Mouse (Mus musculus): ENCODE results near the gene Spast. TPM values are rescaled to one million over a fixed set of nuclear protein-coding genes. Genes with fewer than 3 reads are reported as not detected.

Gene Spast
- polyA plus RNA-seq, 1 experiment from 2014 or later = 17.0 TPM

GRCm38 (mm10) chr17:74338225-74338931 is 409 bp upstream of the Spast start:
- Histone ChIP-seq H3K36me3 (no peaks in the 10 kb centered on the region), H3K4me1 (peaks cover 22% of the 10 kb centered on the region), H3K27me3 (no peaks in the 10 kb centered on the region), H3K27ac (peak overlapping the region; percentile 95), H3K4me3 (peak overlapping the region; percentile 78), H3K9me3 (no peaks in the 10 kb centered on the region), H3K9ac (peak overlapping the region; percentile 94), H3K4me2 (peak overlapping the region; percentile 54)
- peak; percentile 89 for ATAC-seq (ENCODE audit: insufficient number of reproducible peaks, low FRiP score, low TSS enrichment, low read depth)
- WGBS = under 1% methylated on average over 38 of the region's 50 CpGs

- Histone ChIP-seq H3K36me3 (peaks cover 6% of the 10 kb centered on the region; the same call in 1 of the 2 replicates), H3K27me3 (no peaks in the 10 kb centered on the region), H3K27ac (no peak overlapping the region), H3K4me3 (peak overlapping the region; percentile 78; the same call in 1 of the 2 replicates), H3K4me2 (peak overlapping the region; percentile 19; the same call in 1 of the 2 replicates), H3K4me1 (peaks cover 22% of the 10 kb centered on the region), H3K9ac (no peak overlapping the region), H3K9me3 (no peaks in the 10 kb centered on the region)
- WGBS = 62% methylated on average over 5 of the region's 5 CpGs
- no peak for ATAC-seq (ENCODE audit: insufficient number of reproducible peaks, low FRiP score, low TSS enrichment, low read depth)
Observed at GRCm38 (mm10) chr17:74341151-74341550, 2.4 kb downstream of the Spast start.

- 82% methylated on average over 1 of the region's 1 CpGs for whole genome bisulfite sequencing
- H3K4me2 ChIP-seq = no peak overlapping the region
- H3K36me3 ChIP-seq = peaks cover 40% of the 10 kb centered on the region
- no peaks in the 10 kb centered on the region for H3K9me3 ChIP-seq
- no peaks in the 10 kb centered on the region for H3K27me3 ChIP-seq
- H3K27ac ChIP-seq = no peak overlapping the region
- no peak overlapping the region for H3K9ac ChIP-seq
- H3K4me1 ChIP-seq = no peaks in the 10 kb centered on the region
- no peak overlapping the region for H3K4me3 ChIP-seq
- no peak for ATAC-seq (ENCODE audit: insufficient number of reproducible peaks, low FRiP score, low TSS enrichment, low read depth)
Observed at GRCm38 (mm10) chr17:74363592-74363991, 24.8 kb downstream of the Spast start.

- Histone ChIP-seq H3K27me3 (no peaks in the 10 kb centered on the region), H3K4me3 (no peak overlapping the region), H3K36me3 (peaks cover 65% of the 10 kb centered on the region), H3K4me2 (no peak overlapping the region), H3K9me3 (no peaks in the 10 kb centered on the region), H3K4me1 (no peaks in the 10 kb centered on the region), H3K27ac (no peak overlapping the region), H3K9ac (no peak overlapping the region)
- WGBS = 89% methylated on average over 1 of the region's 1 CpGs
- ATAC-seq (ENCODE audit: insufficient number of reproducible peaks, low FRiP score, low TSS enrichment, low read depth) = no peak
Observed at GRCm38 (mm10) chr17:74376916-74377315, 38.1 kb downstream of the Spast start.

- Histone ChIP-seq H3K9ac (no peak overlapping the region), H3K4me3 (no peak overlapping the region), H3K4me1 (no peaks in the 10 kb centered on the region), H3K27ac (no peak overlapping the region), H3K4me2 (no peak overlapping the region), H3K27me3 (no peaks in the 10 kb centered on the region), H3K9me3 (no peaks in the 10 kb centered on the region), H3K36me3 (peaks cover 60% of the 10 kb centered on the region)
- no peak for ATAC-seq (ENCODE audit: insufficient number of reproducible peaks, low FRiP score, low TSS enrichment, low read depth)
Observed at GRCm38 (mm10) chr17:74386657-74387056, 47.9 kb downstream of the Spast start.

GRCm38 (mm10) chr17:74389847-74390246 is 51.1 kb downstream of the Spast start:
- Histone ChIP-seq H3K4me3 (no peak overlapping the region), H3K36me3 (peaks cover 31% of the 10 kb centered on the region), H3K27ac (no peak overlapping the region), H3K9me3 (no peaks in the 10 kb centered on the region), H3K27me3 (no peaks in the 10 kb centered on the region), H3K4me2 (no peak overlapping the region), H3K9ac (no peak overlapping the region), H3K4me1 (no peaks in the 10 kb centered on the region)
- WGBS = 80% methylated on average over 3 of the region's 3 CpGs
- ATAC-seq (ENCODE audit: insufficient number of reproducible peaks, low FRiP score, low TSS enrichment, low read depth) = no peak

- Histone ChIP-seq H3K27me3 (no peaks in the 10 kb centered on the region), H3K27ac (no peak overlapping the region), H3K4me1 (peaks cover 6% of the 10 kb centered on the region; the same call in 1 of the 2 replicates), H3K4me2 (no peak overlapping the region), H3K36me3 (no peaks in the 10 kb centered on the region), H3K9me3 (no peaks in the 10 kb centered on the region), H3K9ac (no peak overlapping the region), H3K4me3 (0 out of 2 replicates have a peak overlapping the region, but pooled peaks have one; percentile 58)
- WGBS = 79% methylated on average over 2 of the region's 2 CpGs
- no peak for ATAC-seq (ENCODE audit: insufficient number of reproducible peaks, low FRiP score, low TSS enrichment, low read depth)
Observed at GRCm38 (mm10) chr17:74394381-74394780, 55.6 kb downstream of the Spast start.

GRCm38 (mm10) chr17:74394855-74395254 is 56.1 kb downstream of the Spast start:
- Histone ChIP-seq H3K36me3 (no peaks in the 10 kb centered on the region), H3K9ac (peak overlapping the region; percentile 32), H3K4me1 (peaks cover 6% of the 10 kb centered on the region; the same call in 1 of the 2 replicates), H3K27ac (peak overlapping the region; percentile 75), H3K9me3 (no peaks in the 10 kb centered on the region), H3K27me3 (no peaks in the 10 kb centered on the region), H3K4me2 (peak overlapping the region; percentile 56), H3K4me3 (peak overlapping the region; percentile 58)
- 23% methylated on average over 16 of the region's 16 CpGs for WGBS
- 0 out of 2 replicates have a peak, but pooled peaks have one; percentile 14 for ATAC-seq (ENCODE audit: insufficient number of reproducible peaks, low FRiP score, low TSS enrichment, low read depth)

- Histone ChIP-seq H3K9ac (peak within 1 kb of the TSS; percentile 72), H3K36me3 (no peaks in the 10 kb centered on the region), H3K27me3 (no peaks in the 10 kb centered on the region), H3K9me3 (no peaks in the 10 kb centered on the region), H3K4me1 (peaks cover 6% of the 10 kb centered on the region; the same call in 1 of the 2 replicates), H3K4me3 (peak within 1 kb of the TSS; percentile 58), H3K4me2 (peak within 1 kb of the TSS; percentile 56), H3K27ac (peak within 1 kb of the TSS; percentile 89)
- WGBS = under 1% methylated on average over 41 of the region's 41 CpGs
- peak; percentile 99 for ATAC-seq (ENCODE audit: insufficient number of reproducible peaks, low FRiP score, low TSS enrichment, low read depth)
Observed at GRCm38 (mm10) chr17:74395383-74396065, 56.7 kb downstream of the Spast start, which contains the start of gene Slc30a6. TSS of gene Slc30a6 (plus strand) at chr17:74395608.

- 73% methylated on average over 4 of the region's 4 CpGs for WGBS
- Histone ChIP-seq H3K9me3 (no peaks in the 10 kb centered on the region), H3K4me3 (peak overlapping the region; percentile 58; the same call in 1 of the 2 replicates), H3K4me1 (peaks cover 6% of the 10 kb centered on the region; the same call in 1 of the 2 replicates), H3K36me3 (peaks cover under 1% of the 10 kb centered on the region; the same call in 1 of the 2 replicates), H3K27me3 (no peaks in the 10 kb centered on the region), H3K27ac (no peak overlapping the region), H3K9ac (no peak overlapping the region), H3K4me2 (peak overlapping the region; percentile 47)
- ATAC-seq (ENCODE audit: insufficient number of reproducible peaks, low FRiP score, low TSS enrichment, low read depth) = no peak
Observed at GRCm38 (mm10) chr17:74396766-74397165, 58.0 kb downstream of the Spast start.

GRCm38 (mm10) chr17:74397173-74397572 is 58.4 kb downstream of the Spast start:
- H3K4me2 ChIP-seq = no peak overlapping the region
- 81% methylated on average over 2 of the region's 2 CpGs for WGBS
- no peak overlapping the region for H3K9ac ChIP-seq
- H3K36me3 ChIP-seq = peaks cover 4% of the 10 kb centered on the region
- no peaks in the 10 kb centered on the region for H3K27me3 ChIP-seq
- H3K4me3 ChIP-seq = no peak overlapping the region
- no peaks in the 10 kb centered on the region for H3K9me3 ChIP-seq
- ATAC-seq (ENCODE audit: insufficient number of reproducible peaks, low FRiP score, low TSS enrichment, low read depth) = no peak
- H3K27ac ChIP-seq = no peak overlapping the region
- peaks cover 6% of the 10 kb centered on the region; the same call in 1 of the 2 replicates for H3K4me1 ChIP-seq
